Mouse (Mus musculus): ENCODE results near the gene Cd96.
A peak's percentile ranks its signal among the peaks of the same experiment; 100 is the strongest.
"Not testable (repeated sequence)": the region's sequence is repeated elsewhere in the genome, so short reads cannot be mapped to it uniquely, and the experiment has no call there.

Gene Cd96

GRCm38 (mm10) chr16:46120020-46120419 is at the start of gene Cd96:
TSS of gene Cd96 (minus strand) at chr16:46120251.
- DNase-seq (ENCODE audit: low spot score in 2 of 2): no peak

GRCm38 (mm10) chr16:46166971-46167370 is 46.9 kb upstream of the Cd96 start:
- DNase-seq (ENCODE audit: low spot score in 2 of 2): no peak

- DNase-seq (ENCODE audit: low spot score in 2 of 2): no peak
Measured at GRCm38 (mm10) chr16:46165305-46165704, 45.3 kb upstream of the Cd96 start.

GRCm38 (mm10) chr16:46154832-46155231 is 34.8 kb upstream of the Cd96 start, which contains the start of gene Gm4737:
TSS of gene Gm4737 (minus strand) at chr16:46155077.
- DNase-seq (ENCODE audit: low spot score in 2 of 2): not testable (repeated sequence)

- no peak for DNase-seq (ENCODE audit: low spot score in 2 of 2)
Measured at GRCm38 (mm10) chr16:46151141-46151540, 31.1 kb upstream of the Cd96 start.

GRCm38 (mm10) chr16:46148661-46149341 is 28.8 kb upstream of the Cd96 start:
- no peak for DNase-seq (ENCODE audit: low spot score in 2 of 2)

- no peak for DNase-seq (ENCODE audit: low spot score in 2 of 2)
Measured at GRCm38 (mm10) chr16:46146962-46147361, 26.9 kb upstream of the Cd96 start.

- DNase-seq (ENCODE audit: low spot score in 2 of 2): no peak
Measured at GRCm38 (mm10) chr16:46122238-46122637, 2.2 kb upstream of the Cd96 start.

- peak in 1 of 2 experiments; percentile 38 for DNase-seq (ENCODE audit: low spot score in 2 of 2)
Measured at GRCm38 (mm10) chr16:46121420-46121819, 1.4 kb upstream of the Cd96 start.

- DNase-seq (ENCODE audit: low spot score in 2 of 2): no peak
Measured at GRCm38 (mm10) chr16:46120607-46121006, 556 bp upstream of the Cd96 start.

- no peak for DNase-seq (ENCODE audit: low spot score in 2 of 2)
Measured at GRCm38 (mm10) chr16:46117645-46118044, 2.4 kb downstream of the Cd96 start.

- no peak for DNase-seq (ENCODE audit: low spot score in 2 of 2)
Measured at GRCm38 (mm10) chr16:46114727-46115126, 5.3 kb downstream of the Cd96 start.

- no peak for DNase-seq (ENCODE audit: low spot score in 2 of 2)
Measured at GRCm38 (mm10) chr16:46109536-46109935, 10.5 kb downstream of the Cd96 start.

GRCm38 (mm10) chr16:46107431-46107830 is 12.6 kb downstream of the Cd96 start:
- DNase-seq (ENCODE audit: low spot score in 2 of 2): no peak

- no peak for DNase-seq (ENCODE audit: low spot score in 2 of 2)
Measured at GRCm38 (mm10) chr16:46104491-46104890, 15.6 kb downstream of the Cd96 start.

- DNase-seq (ENCODE audit: low spot score in 2 of 2): no peak
Measured at GRCm38 (mm10) chr16:46101748-46102147, 18.3 kb downstream of the Cd96 start.

GRCm38 (mm10) chr16:46100286-46100685 is 19.8 kb downstream of the Cd96 start:
- DNase-seq (ENCODE audit: low spot score in 2 of 2): no peak

- DNase-seq (ENCODE audit: low spot score in 2 of 2): no peak
Measured at GRCm38 (mm10) chr16:46097421-46097820, 22.6 kb downstream of the Cd96 start.

GRCm38 (mm10) chr16:46094478-46094877 is 25.6 kb downstream of the Cd96 start:
- peak in 1 of 2 experiments; percentile 2 for DNase-seq (ENCODE audit: low spot score in 2 of 2)

- no peak for DNase-seq (ENCODE audit: low spot score in 2 of 2)
Measured at GRCm38 (mm10) chr16:46092935-46093334, 27.1 kb downstream of the Cd96 start.

- DNase-seq (ENCODE audit: low spot score in 2 of 2): no peak
Measured at GRCm38 (mm10) chr16:46086874-46087473, 33.1 kb downstream of the Cd96 start.

GRCm38 (mm10) chr16:46068000-46068399 is 52.1 kb downstream of the Cd96 start:
- no peak for DNase-seq (ENCODE audit: low spot score in 2 of 2)

GRCm38 (mm10) chr16:46063278-46063677 is 56.8 kb downstream of the Cd96 start:
- no peak for DNase-seq (ENCODE audit: low spot score in 2 of 2)
